Mouse (Mus musculus): ENCODE results near the gene R3hdm1. TPM values are rescaled to one million over a fixed set of nuclear protein-coding genes. Genes with fewer than 3 reads are reported as not detected.
"Not testable (repeated sequence)": the region's sequence is repeated elsewhere in the genome, so short reads cannot be mapped to it uniquely, and the experiment has no call there.

R3hdm1 gene
- total RNA-seq, 2 experiments from 2014 or later: 409 to 438 TPM

DNA sequence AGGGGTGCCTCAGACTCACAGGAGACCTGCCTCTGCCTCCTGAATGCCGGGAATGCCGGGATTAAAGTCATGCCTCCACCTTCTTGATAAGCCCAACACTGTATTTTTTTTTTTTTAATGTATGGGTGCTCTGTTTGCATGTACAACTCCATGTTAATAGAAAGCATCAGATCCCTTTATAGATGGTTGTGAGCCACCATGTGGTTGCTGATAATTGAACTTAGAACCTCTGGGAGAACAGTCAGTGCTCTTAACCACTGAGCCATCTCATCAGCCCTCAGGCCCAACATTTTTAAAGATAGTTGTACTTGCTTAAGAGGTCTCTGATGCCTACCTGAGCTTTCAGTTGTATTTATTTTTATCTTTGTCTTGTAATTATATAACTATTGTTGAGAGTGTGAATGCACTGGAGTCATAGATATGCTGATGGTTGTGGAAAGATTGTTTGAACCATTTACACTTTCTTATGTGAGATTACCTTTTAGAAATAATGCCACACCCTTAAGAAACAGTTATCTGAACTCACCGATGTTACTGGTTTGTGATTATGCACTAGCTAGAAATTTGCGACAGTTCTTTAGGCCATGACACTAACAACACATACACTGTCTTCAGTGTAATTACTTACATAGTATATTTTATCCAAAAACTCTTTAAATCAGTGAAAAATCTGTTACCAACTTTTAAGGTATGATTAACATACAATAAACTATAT is 18.0 kb downstream of the R3hdm1 start:
- no peak for DNase-seq (ENCODE audit: low spot score in 2 of 2)

DNA sequence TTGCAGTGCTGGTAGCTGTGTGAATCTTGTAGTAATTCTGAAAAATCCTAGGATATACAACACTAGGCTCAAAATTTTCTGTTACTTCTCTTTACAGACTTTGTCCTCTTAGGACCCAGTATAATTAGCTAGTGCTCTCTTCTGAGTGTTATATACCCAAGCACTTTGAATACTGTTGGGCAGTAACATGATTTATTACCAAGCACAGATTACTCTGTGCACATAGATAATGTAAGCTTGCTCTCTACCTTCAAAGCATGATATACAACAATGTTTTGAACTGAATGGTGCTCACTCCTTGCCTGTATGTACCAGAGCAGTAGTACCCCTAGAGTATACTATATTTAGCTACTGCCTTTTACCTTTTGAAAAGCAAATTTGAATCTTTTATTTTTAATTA is 33.1 kb downstream of the R3hdm1 start:
- not testable (repeated sequence) for DNase-seq (ENCODE audit: low spot score in 2 of 2)

DNA sequence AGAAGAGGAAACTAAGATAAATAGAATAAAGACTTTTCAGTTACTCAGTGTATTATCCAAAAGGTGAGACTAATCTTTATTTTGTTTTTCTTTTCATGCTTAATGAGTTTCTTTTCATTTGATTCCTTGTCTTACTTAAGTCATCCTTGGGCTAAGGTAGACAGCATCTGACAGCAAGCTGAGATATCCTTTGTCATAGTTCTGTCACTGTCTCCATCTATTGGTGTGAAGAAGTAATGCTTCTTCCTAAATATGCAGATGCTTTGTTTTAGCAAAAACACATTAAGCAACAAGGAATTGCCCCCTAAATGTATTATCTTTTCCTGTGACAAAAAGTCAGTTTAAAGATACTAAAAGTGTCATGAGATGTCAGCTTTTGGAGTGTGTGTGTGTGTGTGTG is 37.9 kb downstream of the R3hdm1 start:
- DNase-seq (ENCODE audit: low spot score in 2 of 2): no peak

DNA sequence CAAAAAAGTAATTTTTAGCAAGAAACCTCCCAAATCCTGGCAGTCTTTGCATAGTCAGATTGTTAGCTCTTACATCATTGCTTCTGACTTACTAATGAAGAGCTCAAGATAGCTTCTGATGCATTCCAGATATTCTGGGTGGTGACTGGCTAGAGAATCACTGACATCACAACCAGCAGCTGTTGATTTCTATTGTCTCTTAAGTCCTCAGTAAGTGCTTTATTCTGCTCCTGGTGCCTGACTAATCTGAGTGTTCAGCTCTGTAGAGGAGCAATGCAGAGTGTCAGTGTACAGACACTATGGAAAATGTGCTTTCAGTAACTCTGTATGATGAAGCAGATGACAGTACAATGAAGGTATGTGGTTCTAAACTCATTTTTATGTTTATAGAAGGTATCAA is 38.6 kb downstream of the R3hdm1 start:
- peak; percentile 35 to 36 for DNase-seq (ENCODE audit: low spot score in 2 of 2)

DNA sequence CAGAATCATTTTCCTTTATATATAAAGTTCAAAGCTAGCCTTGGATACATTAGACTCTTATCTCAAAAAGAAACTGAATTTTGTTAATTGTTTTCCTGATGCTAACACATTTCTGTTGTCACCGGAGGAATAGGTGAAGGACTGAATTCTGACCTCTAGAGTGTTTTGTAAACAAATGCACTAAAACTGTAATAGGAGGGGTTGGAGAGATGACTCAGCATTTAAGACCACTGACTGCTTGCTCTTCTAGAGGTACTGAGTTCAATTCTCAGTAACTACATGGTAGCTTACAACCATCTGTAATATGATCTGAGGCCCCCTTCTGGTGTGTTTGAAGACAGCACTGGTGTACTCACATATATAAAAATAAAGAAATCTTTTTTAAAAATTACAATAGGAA is 63.9 kb downstream of the R3hdm1 start:
- DNase-seq (ENCODE audit: low spot score in 2 of 2): no peak

DNA sequence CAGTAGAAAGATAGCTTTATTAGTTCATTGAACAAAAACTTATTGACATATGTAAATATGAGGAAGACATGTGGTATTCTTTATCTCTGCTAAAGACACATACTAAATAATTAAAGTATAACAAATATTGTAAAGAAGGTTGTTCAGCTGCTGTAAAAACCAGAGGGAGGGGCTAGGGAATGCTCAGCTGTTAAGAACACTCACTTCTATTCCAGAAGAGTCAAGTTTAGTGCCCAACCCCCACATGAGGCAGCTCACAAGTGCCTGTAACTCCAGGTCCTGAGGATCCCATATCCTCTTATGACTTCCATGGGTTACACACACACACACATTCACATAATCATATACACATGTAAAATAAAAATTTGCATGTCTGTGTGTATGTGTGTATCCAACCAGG is 67.0 kb downstream of the R3hdm1 start:
- DNase-seq (ENCODE audit: low spot score in 2 of 2): no peak

DNA sequence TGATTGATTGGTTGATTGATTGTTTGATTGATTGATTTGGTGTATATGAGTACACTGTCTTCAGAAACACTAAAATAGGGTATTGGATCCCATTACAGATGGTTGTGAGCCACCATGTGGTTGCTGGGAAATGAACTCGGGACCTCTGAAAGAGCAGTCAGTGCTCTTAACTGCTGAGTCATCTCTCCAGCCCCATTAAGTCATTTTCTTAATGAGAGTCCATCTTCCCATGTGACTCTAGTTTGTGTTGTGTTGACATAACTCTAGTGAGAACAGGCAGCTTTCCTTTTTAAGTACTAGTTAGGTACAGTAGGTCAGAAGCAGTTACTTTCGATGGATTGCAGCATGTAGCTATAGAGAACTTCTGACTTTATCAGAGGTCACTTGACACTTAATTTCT is 88.3 kb downstream of the R3hdm1 start:
- DNase-seq (ENCODE audit: low spot score in 2 of 2): no peak

DNA sequence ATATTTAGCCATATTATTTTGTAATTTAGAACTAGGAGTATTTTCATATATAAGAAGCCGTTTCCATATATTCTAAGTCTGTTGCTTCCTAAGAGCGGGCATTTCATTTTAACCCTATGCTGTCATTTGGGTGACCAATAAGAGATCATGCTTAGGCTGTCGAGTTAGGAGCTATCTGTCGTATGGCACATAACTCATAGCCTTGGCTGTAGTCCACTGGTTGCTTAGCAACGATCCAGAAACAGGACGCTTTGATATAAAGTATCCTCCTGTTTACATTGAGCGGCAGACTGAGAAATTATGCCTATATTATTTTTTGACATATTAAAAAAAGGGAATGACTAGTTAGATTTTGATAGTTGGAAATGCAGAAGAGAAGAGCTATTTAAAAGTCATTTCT is 89.3 kb downstream of the R3hdm1 start:
- DNase-seq (ENCODE audit: low spot score in 2 of 2): no peak

DNA sequence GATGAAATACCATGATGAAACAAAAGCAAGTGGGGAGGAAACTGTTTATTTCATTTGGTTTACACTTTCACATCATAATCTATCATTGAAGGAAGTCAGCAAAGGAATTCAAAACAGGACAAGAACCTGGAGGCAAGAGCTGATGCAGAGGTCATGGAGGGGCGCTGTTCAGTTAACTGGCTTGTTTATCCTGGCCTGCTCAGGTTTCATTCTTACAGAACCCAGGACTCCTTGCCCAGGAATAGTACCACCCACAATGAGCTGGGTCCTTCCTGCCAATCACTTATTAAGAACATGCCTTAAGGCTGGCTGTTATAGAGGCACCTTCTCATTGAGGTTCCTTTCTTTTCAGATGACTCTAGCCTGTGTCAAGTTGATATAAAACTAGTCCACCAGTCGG is 90.9 kb downstream of the R3hdm1 start:
- no peak for DNase-seq (ENCODE audit: low spot score in 2 of 2)

DNA sequence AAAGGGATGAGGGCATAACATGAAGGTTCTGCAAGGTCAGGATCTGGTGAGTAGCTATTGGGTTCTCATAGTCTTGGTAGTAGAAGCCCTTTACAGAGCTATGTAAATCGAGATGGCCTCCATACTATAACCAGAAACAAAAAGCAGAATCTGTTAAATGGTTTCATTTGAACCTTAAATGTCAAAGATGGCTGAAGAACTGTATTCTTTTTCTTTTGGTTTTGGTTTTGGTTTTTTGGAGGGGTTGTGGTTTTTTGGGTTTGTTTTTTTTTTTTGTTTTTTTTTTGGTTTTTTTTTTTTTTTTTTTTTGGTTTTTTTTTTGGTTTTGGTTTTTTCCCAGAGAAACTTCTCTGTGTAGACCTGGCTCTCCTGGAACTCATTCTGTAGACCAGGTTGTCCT is 94.3 kb downstream of the R3hdm1 start:
- no peak for DNase-seq (ENCODE audit: low spot score in 2 of 2)

DNA sequence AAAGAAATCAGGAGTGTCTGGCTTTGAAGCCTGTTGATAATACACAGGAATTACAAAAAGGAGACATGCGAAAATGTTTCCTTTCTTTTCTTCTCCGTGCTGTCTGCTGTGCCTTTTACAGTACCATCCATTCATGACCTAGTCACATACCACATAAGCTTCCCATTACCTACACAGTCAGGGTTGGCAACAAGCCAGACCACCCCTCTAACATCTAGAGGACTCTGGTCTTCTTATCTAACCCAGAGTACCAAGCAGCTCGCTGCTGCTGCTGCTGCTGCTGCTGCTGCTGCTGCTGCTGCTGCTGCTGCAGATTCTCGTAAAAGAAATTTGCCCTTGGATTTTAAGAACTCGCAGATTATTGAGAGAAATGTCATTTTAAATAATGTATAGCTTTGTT is 110.2 kb downstream of the R3hdm1 start:
- no peak for DNase-seq (ENCODE audit: low spot score in 2 of 2)

DNA sequence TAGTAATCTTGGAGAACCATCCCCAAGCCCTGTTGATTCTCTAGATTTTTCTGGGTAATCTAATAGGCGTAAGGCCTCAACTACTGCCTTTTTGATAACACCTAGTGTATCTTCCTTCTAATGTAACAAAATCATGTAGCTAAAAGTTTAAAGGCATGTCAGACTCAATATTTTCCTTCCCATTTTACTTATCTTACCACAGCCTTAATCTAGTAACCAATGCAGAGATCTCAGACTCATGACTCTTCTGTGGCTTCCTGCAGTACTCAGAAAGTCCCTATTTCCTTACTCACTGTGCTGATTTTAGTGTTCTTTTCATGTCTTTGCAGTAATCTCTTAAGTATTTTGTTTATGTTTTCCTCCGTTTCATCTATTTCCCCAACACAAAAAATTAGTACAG is 118.8 kb downstream of the R3hdm1 start:
- no peak for DNase-seq (ENCODE audit: low spot score in 2 of 2)

DNA sequence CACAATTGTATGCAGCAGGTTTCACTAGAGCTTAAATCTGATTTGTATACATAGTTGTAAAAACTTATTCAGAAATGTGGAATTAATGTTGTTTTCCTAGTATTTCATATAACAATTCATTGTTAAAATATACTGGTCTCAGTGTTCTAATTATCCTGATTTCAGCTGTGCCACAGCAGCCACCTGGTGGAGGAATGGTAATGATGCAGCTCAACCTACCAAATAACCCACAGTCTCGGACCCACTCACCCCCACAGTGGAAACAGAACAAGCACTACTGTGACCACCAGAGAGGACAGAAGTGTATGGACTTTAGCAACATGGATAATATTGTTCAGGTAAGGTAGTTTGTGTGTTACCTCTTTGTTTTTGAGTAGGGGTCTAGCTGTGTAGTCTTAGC is 120.2 kb downstream of the R3hdm1 start:
- no peak for DNase-seq (ENCODE audit: low spot score in 2 of 2)

DNA sequence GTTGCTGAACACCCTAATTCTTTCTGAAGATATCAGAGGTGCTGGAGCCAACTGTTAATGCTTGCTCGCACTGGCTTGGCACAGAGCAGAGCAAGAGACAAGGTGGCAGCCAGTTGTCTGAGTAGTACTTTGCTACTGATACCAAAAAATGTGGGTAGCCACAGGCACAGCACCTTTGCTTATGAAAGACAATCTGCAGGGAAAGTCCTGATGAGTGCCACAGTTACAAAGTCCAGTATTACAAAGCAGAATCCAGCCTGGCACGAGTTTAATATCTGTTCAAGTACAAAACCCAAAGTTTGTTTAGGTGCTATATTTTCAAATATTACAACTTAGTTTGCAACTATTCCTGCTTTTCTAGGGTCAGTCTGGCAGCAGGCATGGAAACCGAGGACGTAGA is 132.1 kb downstream of the R3hdm1 start:
- DNase-seq (ENCODE audit: low spot score in 2 of 2): no peak

DNA sequence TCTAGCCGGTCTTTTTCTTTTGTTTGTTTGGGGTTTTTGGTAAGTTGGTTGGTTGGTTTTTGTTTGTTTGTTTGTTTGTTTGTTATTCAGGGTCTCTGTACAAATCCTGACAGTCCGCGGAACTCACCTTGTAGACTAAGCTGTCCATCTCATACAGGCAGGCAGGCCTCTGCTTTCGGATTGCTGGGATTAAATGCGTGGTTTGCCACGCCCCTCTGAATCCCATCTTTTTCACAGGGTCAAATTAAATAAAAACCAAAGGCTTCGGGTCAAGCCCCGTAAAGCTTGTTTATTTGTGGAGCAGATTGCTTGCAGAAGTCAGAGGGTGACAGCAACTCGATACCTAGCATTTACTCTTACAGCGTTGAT is 140.5 kb downstream of the R3hdm1 start, which contains the start of gene Ubxn4:
TSS of gene Ubxn4 (plus strand) at position 338 of the 369 bp plus-strand sequence.
- DNase-seq (ENCODE audit: low spot score in 2 of 2): no peak

DNA sequence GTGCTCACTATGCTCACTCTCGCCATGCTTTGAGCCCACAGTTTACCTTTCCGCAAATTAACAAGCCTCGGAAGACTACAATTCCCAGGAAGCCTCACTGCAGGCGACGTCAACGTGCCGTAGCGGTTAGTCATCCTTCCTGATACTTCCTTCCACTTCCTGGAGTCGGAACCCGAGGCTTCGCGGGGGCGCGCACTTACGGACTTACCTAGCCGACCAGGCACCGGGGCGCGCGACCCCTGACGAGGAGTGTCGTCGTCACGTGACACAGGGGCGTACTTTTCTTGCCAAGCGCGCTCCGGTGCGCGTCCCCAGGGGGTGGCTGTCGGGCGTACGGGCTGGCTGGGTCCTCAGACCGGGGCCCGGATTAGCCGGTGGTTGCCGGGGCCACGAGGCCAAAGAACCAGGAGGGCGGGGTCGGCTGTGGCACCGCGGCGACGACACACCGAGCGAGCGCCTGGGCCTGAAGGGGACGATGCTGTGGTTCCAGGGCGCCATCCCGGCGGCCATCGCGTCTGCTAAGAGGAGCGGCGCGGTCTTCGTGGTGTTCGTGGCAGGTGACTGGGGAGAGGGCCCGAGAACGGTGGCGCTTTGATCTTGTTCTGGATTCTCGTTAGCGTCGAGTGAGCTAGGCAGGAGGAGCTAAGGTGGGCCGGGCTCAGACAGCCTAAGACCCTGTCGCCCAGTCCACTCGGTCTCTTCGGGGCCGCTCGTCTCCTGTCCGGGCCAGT is 141.1 kb downstream of the R3hdm1 start:
- DNase-seq (ENCODE audit: low spot score in 2 of 2): peak; percentile 91 to 94

DNA sequence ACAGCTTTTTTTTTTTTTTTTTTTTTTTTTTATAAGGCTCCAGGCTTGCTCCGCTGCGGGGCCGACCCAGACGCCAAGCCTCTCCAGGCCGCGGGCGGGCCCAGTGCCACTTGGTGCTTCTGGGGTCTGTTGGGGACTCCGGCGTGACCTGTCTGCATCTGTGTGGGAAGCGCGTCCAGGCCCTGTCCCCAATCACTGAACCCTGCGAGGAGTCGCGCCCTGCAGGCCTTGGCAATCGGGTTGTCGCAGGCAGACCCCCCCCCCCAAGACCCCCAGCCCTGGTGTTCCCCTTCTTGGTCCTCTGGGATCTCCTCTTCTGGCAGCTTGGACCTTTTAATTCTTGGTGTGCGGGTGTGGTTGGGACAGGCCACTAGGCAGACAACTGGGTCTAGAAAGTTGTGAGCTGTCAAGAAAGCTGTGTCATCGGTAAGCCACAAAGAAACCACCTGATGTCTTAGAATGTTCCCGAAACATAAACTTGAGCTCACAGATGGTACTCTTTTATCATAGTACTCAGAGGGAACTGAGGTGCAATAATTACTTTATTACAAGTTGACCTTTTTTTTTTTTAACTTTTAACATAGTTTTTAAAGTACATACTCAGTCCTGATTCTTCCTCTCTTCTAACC is 141.7 kb downstream of the R3hdm1 start:
- DNase-seq (ENCODE audit: low spot score in 2 of 2): peak in 1 of 2 experiments; percentile 18

DNA sequence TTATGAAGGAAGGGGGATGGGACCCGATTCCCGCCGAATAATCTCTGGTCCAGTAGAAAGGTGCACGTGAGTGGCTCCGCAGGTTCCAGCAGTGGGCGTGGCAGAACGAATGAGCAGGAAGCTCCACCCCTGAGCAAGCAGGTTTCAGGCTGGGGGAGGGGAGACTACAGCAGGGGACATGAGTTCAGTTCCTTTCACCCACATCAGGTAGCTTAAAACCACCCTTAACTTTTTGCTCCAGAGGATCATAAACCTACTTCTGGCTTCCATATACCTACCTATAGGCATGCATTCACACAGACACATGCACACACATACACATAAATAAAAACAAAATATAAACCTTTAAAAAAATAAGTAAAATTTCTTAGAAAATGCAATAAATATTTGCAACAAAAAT is 164.0 kb downstream of the R3hdm1 start:
- DNase-seq (ENCODE audit: low spot score in 2 of 2): not testable (repeated sequence)

DNA sequence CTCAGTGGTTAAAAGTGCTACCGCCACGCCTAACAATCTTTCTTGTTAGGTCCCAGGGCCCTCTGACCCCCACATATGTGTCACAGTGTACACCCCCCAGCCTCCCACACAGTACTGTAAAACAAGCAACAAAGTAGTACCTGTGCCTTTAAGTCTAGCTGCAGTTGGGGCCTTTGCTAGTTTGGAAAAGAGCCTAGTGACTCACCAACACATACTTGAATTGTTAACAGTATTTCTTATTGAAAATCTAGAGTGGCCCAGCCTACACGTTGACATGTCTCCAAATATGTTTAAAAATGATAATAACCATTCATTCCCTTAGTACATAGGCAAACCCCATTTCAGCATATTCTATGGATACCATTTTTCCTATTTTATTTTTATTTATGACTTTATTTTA is 167.6 kb downstream of the R3hdm1 start:
- no peak for DNase-seq (ENCODE audit: low spot score in 2 of 2)

DNA sequence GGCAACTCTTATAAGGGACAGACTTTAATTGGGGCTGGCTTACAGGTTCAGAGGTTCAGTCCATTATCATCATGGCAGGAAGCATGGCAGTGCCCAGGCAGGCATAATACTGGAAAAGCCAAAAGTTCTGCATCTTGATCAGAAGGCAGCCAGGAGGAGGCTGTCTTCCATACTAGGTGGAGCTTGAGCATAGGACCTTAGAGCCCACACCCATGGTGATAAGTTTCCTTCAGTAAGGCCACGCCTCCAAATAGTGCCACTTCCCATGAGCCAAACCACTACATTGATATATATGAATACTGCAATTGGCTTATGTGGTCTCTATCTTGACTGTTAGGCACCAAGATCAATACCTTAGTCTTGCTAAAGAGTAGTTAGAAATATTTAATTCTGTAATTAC is 172.8 kb downstream of the R3hdm1 start:
- DNase-seq (ENCODE audit: low spot score in 2 of 2): no peak

DNA sequence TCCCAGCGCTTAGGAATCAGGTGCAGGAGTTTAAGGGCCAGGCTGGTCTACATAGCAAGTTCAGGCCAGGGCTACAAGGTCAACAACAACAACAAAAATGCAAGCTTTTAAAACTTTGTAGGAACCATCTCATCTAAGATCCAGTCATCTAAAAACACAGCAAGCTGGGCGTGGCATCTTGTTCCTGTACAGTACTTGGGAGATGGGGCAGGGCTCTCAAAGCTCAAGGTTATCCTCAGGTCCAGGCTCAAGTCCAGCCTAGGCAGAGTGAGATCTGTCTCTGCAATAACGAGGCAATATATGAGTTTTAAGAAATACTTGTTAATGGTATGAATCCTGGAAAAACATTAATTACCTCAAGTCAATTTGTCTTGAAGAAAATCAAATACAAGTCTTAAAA is 175.5 kb downstream of the R3hdm1 start:
- DNase-seq (ENCODE audit: low spot score in 2 of 2): no peak

DNA sequence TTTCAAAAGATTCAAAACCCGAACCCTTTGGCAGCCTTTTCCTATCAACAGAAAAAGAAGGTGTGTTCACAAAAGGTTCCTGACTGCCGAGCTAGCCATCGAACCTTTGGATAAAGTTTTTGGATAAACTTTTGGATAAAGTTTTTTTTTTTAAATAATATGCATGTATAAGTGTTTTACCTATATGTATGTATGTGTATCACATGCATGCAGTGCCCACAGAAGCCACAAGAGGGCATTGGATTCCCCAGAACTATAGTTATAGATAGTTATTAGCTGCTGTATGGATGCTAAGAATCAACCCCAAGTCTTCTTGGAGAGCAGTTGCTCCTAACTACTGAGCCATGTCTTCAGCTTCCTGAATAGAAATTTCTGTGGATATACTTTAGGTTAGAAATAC is 178.7 kb downstream of the R3hdm1 start:
- no peak for DNase-seq (ENCODE audit: low spot score in 2 of 2)
